Mouse (Mus musculus): Measurements from ENCODE around the gene Trim69.

The Trim69 gene

DNA sequence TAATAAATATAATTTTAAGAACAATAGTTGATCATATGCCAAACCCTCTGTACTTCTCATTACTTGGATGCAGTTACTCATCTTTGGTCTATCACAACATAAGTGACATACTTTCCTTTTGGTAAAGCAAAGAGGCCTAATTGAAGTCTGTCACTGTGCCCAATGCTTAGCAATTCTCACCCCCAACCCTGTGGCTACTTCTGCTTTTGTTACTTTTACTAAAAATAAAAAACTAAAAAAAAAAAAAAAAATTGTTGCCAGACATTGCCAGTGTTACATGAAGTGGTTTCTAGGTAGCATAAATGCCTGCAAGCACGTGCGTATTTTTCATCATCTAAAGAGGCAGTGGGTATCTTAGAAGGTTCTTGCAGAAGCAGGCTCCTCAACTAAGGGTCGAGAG, 7.7 kb upstream of the Trim69 start:
- no peak for DNase-seq (ENCODE audit: low read depth, low spot score)

DNA sequence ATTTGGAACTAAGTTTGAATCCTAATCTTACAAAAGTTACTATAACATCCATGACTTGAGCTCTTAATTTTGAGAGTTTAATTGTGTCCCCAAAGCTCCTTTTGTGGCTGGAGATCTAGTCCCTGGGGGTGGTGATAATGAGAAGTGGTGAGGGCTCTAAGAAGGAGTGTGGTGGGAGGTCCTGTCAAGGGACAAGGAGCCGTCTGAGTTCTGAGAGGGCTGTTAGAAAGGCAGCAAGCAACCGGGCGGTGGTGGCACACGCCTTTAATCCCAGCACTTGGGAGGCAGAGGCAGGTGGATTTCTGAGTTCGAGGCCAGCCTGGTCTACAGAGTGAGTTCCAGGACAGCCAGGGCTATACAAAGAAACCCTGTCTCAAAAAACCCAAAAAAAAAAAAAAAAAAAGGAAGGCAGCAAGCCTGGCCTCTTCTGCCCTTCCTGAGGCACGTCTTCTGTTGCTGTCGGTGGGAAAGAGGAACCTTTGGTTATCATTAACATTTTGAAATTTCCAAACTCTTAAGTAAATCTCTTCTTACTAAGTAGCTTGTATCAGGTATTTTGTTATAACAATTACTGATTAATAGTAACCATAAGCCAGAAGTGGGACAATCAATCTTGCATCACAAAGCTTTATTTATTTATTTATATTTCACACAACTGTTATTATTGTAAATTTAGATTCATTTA, 6.7 kb upstream of the Trim69 start:
- DNase-seq (ENCODE audit: low read depth, low spot score): no peak

DNA sequence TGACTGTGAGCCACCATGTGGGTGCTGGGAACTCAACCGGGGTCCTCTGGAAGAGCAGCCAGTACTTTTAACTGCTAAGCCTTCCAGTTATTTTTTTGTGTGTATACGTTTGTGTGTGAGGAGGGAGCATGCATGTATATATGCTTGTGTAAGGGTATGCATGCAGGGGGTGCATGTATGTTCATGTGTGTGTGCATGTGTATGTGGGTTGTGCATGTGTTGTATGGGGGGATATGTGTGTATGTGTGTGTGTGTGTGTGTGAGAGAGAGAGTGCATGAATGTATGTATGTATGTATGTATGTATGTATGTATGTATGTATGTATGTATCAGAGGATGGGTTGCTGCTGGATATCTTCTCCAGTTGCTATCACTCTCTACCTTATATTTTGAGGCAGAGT, 6.0 kb upstream of the Trim69 start:
- no peak for DNase-seq (ENCODE audit: low read depth, low spot score)

DNA sequence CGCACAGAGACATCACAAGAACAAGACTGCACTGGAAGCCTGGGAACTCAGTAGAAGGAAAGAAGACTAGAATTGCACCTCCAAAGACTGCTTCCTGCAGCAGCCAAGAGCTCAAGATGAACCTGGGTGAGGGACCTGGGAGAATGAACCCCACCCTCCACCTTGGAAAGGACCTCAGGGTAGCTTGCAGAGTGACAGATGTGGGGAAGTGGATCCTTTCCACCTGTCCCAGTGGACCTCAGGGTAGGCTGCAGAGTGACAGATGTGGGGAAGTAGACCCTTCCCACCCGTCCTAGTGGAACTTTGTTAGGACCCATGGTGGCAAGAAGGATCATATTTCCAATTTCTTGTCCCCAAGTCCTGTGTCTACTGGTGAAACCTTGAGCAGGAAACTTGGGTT, 5.2 kb upstream of the Trim69 start:
- no peak for DNase-seq (ENCODE audit: low read depth, low spot score)

DNA sequence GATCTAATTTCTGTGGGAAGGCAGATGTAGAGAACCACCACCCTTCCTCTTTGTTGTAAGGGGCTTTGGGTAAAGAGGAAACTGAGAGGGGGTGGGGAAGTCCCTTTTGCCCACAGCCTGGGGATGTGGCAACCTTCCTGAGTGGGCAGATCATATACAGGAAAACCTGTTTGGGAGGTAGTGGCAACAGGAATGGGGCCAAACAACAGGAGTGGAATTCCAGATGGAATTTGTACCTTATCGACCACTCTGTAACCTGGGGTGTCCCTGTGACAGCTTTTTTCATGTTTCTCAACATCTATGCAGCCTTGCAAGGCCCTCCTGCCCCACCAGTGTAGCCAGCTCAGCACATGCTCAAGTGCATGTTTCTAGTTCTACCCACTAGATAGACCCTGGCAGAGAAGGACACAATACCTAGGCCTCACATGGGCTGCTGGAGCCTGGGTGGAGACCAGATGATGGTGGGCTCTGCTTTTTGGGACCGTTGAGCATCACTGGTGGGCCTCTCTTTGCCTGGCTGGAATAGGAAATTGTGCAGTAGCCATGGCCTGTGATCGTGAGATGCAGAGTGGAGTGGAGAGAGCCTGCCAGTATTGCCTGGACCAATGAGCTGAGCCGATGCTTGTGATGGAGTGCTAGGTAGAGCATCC, 4.3 kb upstream of the Trim69 start:
- peak; percentile 23 for DNase-seq (ENCODE audit: low read depth, low spot score)

DNA sequence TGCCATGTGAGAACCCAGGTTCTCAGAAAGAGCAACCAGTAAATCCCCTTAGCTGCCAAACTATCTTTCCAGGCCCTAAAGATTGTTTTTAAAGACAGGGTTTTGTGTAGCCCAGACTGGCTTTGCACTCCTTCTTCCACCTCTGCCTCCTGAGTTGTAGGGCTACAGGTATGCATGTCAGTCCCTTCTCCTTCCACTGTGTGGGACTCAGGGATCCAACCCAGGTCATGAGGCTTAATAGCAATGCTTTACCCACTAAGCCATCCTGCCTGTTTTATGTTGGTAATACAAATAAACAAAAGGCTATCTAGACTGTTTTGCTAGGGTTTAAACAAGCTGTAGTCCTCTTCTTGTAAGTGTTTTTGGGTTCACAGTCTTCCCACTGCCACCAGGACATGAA, 2.9 kb upstream of the Trim69 start:
- no peak for DNase-seq (ENCODE audit: low read depth, low spot score)

DNA sequence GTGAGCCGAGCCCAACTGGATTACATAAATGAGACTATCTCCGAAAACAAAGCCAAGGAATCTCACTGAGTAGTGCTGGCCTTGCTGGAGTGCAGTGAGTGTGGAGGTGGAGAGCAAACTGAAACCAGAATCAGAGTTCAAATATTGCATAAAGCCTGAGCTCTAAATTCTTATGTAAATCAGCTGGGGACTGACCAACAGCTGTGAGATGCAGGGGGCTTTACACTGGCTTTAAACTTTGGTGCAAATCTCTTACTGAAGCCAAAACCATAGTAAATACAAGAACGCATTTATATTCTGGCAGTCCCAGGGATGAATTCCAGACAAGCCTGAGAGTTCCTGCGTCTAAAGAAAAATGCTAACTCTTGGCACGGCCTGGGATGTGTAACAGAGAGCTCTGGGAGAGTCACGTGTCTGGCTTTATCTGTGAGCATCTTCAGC, 2.1 kb upstream of the Trim69 start:
- no peak for DNase-seq (ENCODE audit: low read depth, low spot score)

DNA sequence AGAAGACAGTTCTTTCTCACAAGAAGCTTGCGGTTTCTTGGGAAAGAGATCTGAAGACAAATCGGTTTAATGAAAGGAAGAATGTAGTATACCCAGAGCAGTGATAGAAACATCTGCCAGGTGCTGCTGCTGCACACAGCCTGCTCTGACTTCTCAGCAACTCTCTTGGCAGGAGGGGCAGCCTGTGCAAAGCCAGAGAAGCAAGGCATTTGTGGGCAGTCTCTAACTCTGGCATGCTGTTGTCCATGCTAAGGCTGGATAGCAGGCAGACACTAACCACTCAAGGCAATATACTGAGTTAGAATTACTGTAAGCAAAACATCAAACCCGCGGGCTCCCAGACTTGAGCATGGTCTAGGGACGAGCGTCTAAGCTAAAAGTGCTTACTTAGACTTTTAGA, 833 bp upstream of the Trim69 start:
- DNase-seq (ENCODE audit: low read depth, low spot score): no peak

DNA sequence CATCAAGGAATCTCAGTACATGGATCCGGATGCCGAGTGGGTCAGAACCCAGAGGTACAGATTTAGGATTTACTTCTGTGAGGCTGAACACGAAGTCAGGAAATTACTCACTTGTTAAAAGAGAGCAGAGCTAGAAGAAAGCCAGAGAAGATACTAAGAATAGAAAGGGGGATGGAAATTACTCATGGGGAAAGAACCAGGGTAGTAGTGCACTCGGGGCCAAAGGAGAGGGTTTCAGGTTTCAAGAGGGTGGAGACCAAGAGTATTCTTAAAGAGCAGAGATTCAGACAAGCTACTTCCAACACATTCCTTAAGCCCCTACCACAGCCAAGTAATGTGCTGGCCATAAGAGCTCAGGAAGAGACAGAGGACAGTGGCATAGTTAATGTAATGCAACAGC, 1.0 kb downstream of the Trim69 start:
- peak; percentile 33 for DNase-seq (ENCODE audit: low read depth, low spot score)

DNA sequence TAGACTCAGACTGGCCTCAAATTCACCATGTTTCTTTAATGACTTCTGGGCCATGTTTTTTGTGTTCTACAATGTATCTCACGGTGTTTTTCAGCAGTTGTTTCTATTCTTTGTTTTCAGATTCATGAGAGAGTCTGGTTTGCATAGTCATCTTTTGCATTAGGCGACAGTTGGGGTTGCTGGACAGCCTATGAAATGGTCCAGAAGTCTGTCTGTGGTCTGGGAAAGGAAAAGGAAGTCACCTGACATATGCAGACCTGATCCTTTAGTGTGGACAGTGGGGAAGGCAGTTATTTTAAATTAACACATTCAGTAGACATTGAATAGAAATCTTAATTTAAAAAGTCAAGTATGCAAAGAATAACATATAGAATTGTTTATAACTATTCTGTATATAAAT, 2.0 kb downstream of the Trim69 start:
- DNase-seq (ENCODE audit: low read depth, low spot score): no peak

DNA sequence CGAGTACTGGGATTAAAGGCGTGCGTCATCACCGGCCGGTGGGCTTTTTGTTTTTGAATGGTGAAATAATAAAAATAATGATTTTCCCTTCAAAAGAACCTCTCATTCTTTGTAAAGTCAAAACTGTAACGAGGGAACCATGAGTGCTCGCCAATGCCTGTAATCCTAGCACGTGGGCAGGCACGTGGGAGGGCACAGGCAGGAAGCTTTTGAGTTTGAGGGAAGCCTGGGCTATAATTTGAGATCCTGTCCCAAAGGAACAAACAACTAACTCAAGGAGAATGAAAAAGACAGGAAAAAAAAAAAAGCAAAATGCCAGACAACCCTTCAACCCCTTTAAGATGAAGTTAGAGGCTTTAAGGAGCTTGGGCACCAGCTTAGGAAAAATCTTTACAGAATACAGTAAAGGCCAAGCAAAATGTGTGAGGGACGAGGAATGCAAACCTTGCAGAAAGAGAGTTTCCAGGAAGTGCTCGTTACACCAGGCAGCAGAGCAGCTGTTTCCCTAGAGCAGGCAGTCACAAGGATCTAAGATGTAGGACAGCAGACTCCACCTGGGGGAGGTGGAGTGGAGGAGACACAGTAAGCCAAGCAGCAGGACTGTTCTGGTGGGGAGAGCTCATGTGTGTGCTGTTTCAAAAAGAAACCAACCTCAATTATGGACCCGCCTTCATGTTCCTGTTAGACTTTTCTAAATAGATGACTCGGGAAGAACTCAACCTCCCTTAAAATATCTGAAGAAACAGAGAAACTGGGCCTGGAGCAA, 3.1 kb downstream of the Trim69 start:
- peak; percentile 42 for DNase-seq (ENCODE audit: low read depth, low spot score)

DNA sequence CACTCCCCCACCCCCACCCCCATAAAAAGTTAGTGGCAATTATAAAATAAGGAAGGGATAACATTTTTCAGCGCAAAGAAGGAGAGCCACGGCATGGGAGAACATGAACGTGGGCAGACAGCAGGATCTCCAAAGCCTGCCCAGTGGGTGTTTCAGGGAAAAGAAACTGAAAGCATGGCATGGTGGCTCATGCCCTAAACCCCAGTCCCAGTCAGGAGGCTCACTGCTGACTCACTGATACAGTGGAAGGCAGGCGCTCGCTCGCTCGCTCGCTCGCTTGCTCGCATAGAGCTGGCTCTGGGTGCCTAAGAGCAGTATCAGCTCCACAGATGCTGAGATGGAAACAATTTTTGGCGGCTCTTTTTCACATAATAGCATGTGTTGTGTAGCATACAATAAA, 3.8 kb downstream of the Trim69 start:
- DNase-seq (ENCODE audit: low read depth, low spot score): peak; percentile 77

DNA sequence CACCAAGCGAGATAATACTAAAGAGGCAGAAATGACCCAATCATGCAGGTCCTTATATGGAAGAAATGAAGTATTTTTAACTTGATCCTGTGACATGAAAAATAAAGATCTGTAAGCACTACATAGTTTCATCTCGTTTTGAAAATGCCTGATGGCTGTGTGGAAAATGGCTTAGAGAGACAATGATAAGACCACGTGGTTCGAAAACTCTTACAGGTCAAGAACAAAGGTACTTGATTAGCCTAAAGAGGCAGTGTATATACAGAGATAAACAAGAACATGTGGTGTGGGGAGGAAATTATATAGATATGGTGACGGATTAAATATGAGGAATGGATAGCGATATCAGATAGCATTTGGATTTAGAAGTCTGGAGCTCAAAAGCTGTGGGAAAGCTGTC, 10.8 kb downstream of the Trim69 start:
- DNase-seq (ENCODE audit: low read depth, low spot score): no peak

DNA sequence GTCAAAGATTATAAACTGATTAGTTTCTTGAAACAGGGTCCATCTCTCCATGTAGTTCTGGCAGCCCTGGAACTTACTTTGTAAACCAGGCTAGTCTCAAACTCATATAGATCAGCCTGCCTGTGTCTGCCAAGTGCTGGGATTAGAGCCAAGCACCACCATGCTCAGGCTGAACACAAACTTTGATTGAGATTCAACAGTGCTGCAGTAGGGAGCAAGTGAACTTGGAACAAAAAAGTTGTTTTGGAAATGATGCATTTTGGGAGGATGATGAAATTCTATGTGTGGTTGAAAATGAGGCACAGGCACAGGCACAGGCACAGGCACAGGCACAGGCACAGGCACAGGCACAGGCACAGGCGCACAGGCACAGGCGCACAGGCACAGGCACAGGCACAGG, 11.7 kb downstream of the Trim69 start:
- no peak for DNase-seq (ENCODE audit: low read depth, low spot score)

DNA sequence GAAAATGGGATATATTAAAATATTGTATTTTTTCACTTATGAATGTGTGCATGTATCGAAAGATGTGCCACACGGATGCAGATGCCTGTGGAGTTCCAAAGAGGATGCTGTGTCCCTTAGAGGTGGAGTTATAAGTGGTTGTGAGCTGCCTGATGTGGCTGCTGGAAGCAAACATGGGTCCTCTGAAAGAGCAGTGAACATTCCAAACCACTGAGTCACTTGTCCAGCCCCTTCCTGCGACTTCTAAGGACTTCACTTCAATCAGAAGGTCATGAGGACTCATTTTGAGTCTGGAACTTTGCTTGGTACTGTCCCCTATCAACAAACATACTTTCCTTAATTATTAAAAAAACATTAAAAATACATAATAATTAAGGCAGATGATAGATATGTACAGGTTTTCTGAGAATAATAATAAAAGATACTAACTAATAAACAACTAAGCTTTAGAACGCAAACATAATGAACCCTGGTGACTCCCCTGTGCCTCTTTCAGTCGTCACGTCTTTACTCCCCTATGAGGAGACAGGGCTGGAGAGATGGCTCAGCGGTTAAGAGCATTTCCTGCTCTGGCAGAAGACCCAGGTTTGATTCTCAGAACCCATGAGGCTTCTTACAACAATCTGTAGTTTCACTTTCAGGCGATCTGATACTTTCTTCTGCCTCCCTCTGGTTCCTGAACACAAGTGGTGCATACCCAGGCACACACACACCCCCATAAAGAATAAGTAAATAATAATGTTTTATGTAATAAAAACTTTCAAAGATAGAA, 19.7 kb downstream of the Trim69 start:
- DNase-seq (ENCODE audit: low read depth, low spot score): peak; percentile 82

DNA sequence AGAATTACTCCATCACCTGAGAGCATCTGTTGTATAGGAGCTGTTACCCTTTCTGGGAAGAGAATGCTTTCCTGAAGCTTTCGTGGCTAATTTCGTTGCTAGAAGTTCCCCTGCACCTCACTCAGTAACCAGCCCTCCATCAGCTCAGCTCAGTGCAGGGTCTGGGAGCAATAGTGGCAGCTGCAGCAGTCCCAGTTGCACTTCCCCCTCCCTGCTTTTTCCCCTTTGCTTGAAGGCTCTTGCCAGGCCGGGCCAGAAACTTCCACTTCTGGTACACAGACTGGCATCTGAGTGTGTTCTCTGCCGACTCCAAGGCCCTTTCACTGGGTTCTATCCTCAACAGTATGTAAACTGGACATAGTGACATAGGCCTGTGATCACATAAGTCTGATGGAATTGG, 24.6 kb downstream of the Trim69 start:
- DNase-seq (ENCODE audit: low read depth, low spot score): no peak

DNA sequence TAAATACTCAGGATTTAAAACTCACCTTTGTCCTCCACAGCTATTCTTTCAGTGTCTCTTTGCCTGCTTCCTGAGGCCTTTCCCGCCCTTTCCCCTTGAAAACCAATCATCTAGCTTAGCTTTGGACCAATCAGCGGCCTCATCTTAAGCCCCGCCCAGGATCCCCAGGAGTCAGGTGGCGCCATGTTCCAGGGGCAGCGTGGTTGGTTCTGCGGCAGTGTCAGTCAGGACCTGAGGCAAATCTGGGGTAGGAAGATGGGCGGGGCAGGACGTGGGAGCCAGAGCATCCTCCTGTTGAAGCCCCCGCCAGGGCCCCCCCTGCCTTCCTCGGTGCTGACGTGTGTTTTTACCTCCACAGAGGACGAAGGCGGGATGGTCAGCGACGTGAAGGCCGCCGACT, 25.6 kb downstream of the Trim69 start, which contains the start of the genes Patl2 and Terb2:
Gene Patl2, minus strand, starts transcription at position 84 of the 400 bp plus-strand sequence.
Gene Terb2, plus strand, starts transcription at position 167 of the 400 bp plus-strand sequence.
- no peak for DNase-seq (ENCODE audit: low read depth, low spot score)

DNA sequence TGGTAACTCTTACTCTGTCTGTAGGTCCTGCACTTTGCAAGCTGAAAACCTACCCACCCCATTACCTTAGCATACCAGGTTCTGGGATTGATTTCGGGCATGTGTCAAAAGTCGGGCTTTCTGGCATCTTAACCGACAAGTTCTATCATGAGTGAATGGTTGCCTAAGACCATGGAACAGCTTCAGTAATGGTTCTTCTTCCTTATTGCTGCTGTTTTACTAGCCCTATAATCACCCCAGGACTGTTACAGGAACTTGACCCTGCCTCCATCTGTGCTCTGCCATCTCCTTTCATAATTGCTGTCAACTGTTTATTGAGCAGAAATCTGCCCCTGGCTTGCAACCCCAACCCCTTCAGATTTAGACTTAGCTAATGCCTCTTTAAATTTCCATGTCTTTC, 26.3 kb downstream of the Trim69 start:
- no peak for DNase-seq (ENCODE audit: low read depth, low spot score)

DNA sequence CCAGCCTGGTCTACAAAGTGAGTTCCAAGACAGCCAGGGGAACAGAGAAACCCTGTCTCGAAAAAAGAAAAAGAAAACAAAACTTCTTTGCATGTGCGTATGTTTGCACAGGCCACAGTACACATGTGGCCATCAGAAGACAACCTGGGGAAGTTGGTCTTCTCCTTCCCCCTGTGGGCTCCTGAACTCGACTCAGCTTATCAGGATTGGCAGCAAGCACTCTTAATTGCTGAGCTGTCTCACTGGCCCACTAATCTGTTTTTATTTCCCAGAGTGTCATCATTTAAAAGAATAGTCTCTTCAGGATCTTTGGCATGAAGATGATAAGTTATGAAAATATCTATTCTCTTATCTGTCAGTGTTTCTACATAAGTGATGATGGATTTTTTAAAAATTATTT, 31.3 kb downstream of the Trim69 start:
- DNase-seq (ENCODE audit: low read depth, low spot score): no peak

DNA sequence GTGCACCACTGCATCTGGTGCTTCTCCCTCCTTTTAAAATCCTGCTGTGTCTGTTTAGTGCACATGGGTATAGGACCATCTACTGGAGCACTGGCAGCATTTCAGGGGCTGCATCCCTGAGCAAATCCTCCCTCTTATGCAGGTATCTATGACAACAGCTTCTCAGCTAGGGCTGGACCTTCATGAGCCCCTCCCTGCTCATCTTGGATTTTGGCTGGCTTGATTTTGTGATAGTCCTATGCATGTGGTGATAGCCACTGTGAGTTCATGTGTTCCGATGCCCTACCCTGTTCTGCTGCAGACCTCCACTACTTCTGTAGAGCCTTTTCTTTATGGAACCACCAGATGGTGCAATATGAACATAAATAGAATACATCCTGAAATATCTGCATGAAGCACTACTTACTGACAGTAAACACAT, 34.0 kb downstream of the Trim69 start:
- peak; percentile 67 for DNase-seq (ENCODE audit: low read depth, low spot score)

DNA sequence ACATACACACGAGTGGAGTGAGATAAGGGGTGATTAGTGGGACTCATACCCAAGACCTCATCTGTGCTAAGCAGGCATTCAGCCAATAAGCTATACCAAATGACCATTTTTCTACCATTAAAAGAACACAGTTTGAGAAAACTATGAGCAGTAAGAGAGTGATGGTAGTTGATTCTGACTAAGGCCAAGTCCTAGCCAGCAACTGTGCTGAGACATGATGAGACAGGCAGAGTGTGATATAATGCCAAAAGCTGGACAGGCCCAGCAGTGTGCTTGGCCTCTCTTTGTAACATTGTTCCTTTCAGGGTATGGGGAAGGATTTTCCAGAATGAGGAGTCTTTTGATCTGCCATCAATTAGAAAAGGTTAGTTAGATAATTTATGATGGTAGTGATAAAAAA, 41.0 kb downstream of the Trim69 start:
- DNase-seq (ENCODE audit: low read depth, low spot score): no peak

Measured in CD4-positive, CD25-positive, alpha-beta regulatory T cell, adult 2 months (primary cell).